Mouse (Mus musculus): Measurements from ENCODE around the gene Ttll5. TPM values are rescaled to one million over a fixed set of nuclear protein-coding genes. Genes with fewer than 3 reads are reported as not detected.
A peak's percentile ranks its signal among the peaks of the same experiment; 100 is the strongest.

Ttll5 gene
- total and polyA plus RNA-seq, 3 experiments: 17.9 to 59.1 (median 40.6) TPM

DNA sequence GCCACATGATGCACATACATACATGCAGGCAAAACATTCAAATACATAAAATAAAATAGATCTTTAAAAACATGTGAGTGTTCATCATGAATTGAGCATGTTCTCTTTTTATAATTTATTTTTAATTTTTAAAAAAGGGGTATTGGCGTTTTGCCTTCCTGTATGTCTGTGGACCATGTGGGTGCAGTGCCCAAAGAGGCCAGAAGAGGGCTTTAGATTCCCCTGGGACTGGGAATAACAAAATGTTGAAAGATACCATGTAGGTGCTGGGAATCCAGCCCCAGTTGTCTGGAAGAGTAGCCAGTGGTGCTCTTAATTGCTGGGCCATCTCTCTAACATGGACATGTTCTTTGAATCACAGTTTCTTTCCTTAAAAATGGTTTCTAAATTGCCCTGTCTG, 127.4 kb downstream of the Ttll5 start:
- Histone ChIP-seq H3K36me3 (replicated peaks) (peaks cover 87% of the 10 kb centered on the region), H3K4me3 (ENCODE audit: low read depth, low read length) (no peak overlapping the region), H3K4me1 (ENCODE audit: insufficient read depth, low read depth, low read length) (no peaks in the 10 kb centered on the region), H3K27me3 (ENCODE audit: insufficient read depth, low read length) (no peaks in the 10 kb centered on the region), H3K9me3 (replicated peaks) (no peaks in the 10 kb centered on the region)
- ATAC-seq (ENCODE audit: extremely low read depth, insufficient number of reproducible peaks, low FRiP score, poor library complexity, severe bottlenecking) (no peak), DNase-seq (ENCODE audit: low spot score) (no peak)
- TF ChIP-seq CTCF (IDR thresholded peaks at IDR 0.05; ENCODE audit: low read depth, low read length) (peak; percentile 37; the same call in 1 of the 2 replicates), GATA1 (IDR thresholded peaks at IDR 0.05; ENCODE audit: borderline replicate concordance, low read length) (no peak)

- no peaks in the 10 kb centered on the region for H3K27me3 ChIP-seq (ENCODE audit: insufficient read depth, low read length)
- DNase-seq (ENCODE audit: low spot score): no peak
- ATAC-seq (ENCODE audit: extremely low read depth, insufficient number of reproducible peaks, low FRiP score, poor library complexity, severe bottlenecking): no peak
- no peak for TF ChIP-seq CTCF (IDR thresholded peaks at IDR 0.05; ENCODE audit: low read depth, low read length)
- no peak for TF ChIP-seq TAL1 (conservative IDR thresholded peaks at IDR 0.05; ENCODE audit: low read depth, low read length)
- no peak for TF ChIP-seq GATA2 (IDR thresholded peaks at IDR 0.05; ENCODE audit: borderline replicate concordance, low read depth, low read length)
- no peak for TF ChIP-seq GATA1 (IDR thresholded peaks at IDR 0.05; ENCODE audit: borderline replicate concordance, low read length)
- TF ChIP-seq POLR2AphosphoS5 (IDR thresholded peaks at IDR 0.05; ENCODE audit: insufficient replicate concordance, low read depth, low read length): no peak
- peaks cover 86% of the 10 kb centered on the region for H3K36me3 ChIP-seq (replicated peaks)
- no peaks in the 10 kb centered on the region for H3K4me1 ChIP-seq (ENCODE audit: insufficient read depth, low read depth, low read length)
- no peaks in the 10 kb centered on the region for H3K9me3 ChIP-seq (replicated peaks)
- H3K4me3 ChIP-seq (ENCODE audit: low read depth, low read length): no peak overlapping the region
Observed at GRCm38 (mm10) chr12:85952349-85952748, 127.9 kb downstream of the Ttll5 start.

GRCm38 (mm10) chr12:85954167-85954566, 129.7 kb downstream of the Ttll5 start:
- Histone ChIP-seq H3K36me3 (replicated peaks) (peaks cover 89% of the 10 kb centered on the region), H3K4me3 (ENCODE audit: low read depth, low read length) (no peak overlapping the region), H3K9me3 (replicated peaks) (no peaks in the 10 kb centered on the region), H3K27me3 (ENCODE audit: insufficient read depth, low read length) (no peaks in the 10 kb centered on the region), H3K4me1 (ENCODE audit: insufficient read depth, low read depth, low read length) (no peaks in the 10 kb centered on the region)
- DNase-seq (ENCODE audit: low spot score) (no peak), ATAC-seq (ENCODE audit: extremely low read depth, insufficient number of reproducible peaks, low FRiP score, poor library complexity, severe bottlenecking) (no peak)
- no peak for TF ChIP-seq GATA1 (IDR thresholded peaks at IDR 0.05; ENCODE audit: borderline replicate concordance, low read length)
- TF ChIP-seq POLR2AphosphoS5 (IDR thresholded peaks at IDR 0.05; ENCODE audit: insufficient replicate concordance, low read depth, low read length): no peak
- TF ChIP-seq GATA2 (IDR thresholded peaks at IDR 0.05; ENCODE audit: borderline replicate concordance, low read depth, low read length): no peak
- no peak for TF ChIP-seq CTCF (IDR thresholded peaks at IDR 0.05; ENCODE audit: low read depth, low read length)
- TF ChIP-seq TAL1 (conservative IDR thresholded peaks at IDR 0.05; ENCODE audit: low read depth, low read length): no peak

- DNase-seq (ENCODE audit: low spot score) (no peak), ATAC-seq (ENCODE audit: extremely low read depth, insufficient number of reproducible peaks, low FRiP score, poor library complexity, severe bottlenecking) (no peak)
- no peaks in the 10 kb centered on the region for H3K27me3 ChIP-seq (ENCODE audit: insufficient read depth, low read length)
- no peaks in the 10 kb centered on the region for H3K9me3 ChIP-seq (replicated peaks)
- no peak overlapping the region for H3K4me3 ChIP-seq (ENCODE audit: low read depth, low read length)
- H3K36me3 ChIP-seq (replicated peaks): peaks cover 87% of the 10 kb centered on the region
- no peak for TF ChIP-seq GATA2 (IDR thresholded peaks at IDR 0.05; ENCODE audit: borderline replicate concordance, low read depth, low read length)
- no peak for TF ChIP-seq GATA1 (IDR thresholded peaks at IDR 0.05; ENCODE audit: borderline replicate concordance, low read length)
- TF ChIP-seq TAL1 (conservative IDR thresholded peaks at IDR 0.05; ENCODE audit: low read depth, low read length): no peak
- no peak for TF ChIP-seq CTCF (IDR thresholded peaks at IDR 0.05; ENCODE audit: low read depth, low read length)
- no peak for TF ChIP-seq POLR2AphosphoS5 (IDR thresholded peaks at IDR 0.05; ENCODE audit: insufficient replicate concordance, low read depth, low read length)
- H3K4me1 ChIP-seq (ENCODE audit: insufficient read depth, low read depth, low read length): no peaks in the 10 kb centered on the region
Observed at GRCm38 (mm10) chr12:85955062-85955461, 130.6 kb downstream of the Ttll5 start.

DNA sequence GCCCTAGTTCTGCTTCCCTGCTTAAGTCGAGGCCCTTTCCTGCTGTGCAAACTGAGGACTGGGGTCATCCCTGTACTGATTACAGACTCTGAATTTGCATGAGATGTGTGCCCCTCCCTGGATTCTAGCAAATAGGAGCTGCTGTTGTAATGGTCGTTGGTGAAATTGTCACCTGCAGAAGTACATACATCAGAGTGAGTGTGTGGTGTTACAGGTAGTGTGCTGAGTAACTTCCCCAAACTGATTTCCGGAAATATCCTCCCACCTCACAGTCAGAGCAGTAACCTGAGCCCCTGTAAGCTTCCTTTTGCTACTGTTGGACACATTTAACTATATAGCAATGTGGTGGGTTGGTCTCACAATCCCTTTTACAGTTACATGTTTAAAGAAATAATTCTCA, 131.2 kb downstream of the Ttll5 start:
- ATAC-seq (ENCODE audit: extremely low read depth, insufficient number of reproducible peaks, low FRiP score, poor library complexity, severe bottlenecking): no peak
- TF ChIP-seq TAL1 (conservative IDR thresholded peaks at IDR 0.05; ENCODE audit: low read depth, low read length) (no peak), GATA1 (IDR thresholded peaks at IDR 0.05; ENCODE audit: borderline replicate concordance, low read length) (no peak), CTCF (IDR thresholded peaks at IDR 0.05; ENCODE audit: low read depth, low read length) (no peak), GATA2 (IDR thresholded peaks at IDR 0.05; ENCODE audit: borderline replicate concordance, low read depth, low read length) (no peak), POLR2AphosphoS5 (IDR thresholded peaks at IDR 0.05; ENCODE audit: insufficient replicate concordance, low read depth, low read length) (no peak)
- H3K36me3 ChIP-seq (replicated peaks): peaks cover 87% of the 10 kb centered on the region

DNA sequence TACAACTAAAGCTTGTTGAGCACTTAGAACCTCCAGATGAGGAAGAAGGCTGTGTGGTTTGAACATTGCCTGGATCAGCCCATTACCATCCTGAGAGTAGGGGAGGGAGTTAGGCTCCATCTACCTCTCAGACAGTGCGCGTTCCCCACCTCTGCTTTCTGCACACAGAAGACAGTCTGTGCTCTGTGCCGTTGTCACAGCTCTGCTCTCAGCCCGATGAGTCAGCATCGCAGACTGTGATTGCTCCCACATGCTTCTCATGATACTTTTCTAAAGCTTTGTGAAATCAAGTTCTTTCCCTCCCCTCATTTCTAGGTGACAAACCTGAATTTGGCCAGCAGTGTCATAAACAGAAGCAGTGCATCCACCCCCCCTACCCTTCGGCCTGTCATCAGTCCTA, 131.8 kb downstream of the Ttll5 start:
- H3K36me3 ChIP-seq (replicated peaks): peaks cover 85% of the 10 kb centered on the region
- ATAC-seq (ENCODE audit: extremely low read depth, insufficient number of reproducible peaks, low FRiP score, poor library complexity, severe bottlenecking) (no peak), DNase-seq (ENCODE audit: low spot score) (no peak)
- no peaks in the 10 kb centered on the region for H3K4me1 ChIP-seq (ENCODE audit: insufficient read depth, low read depth, low read length)
- TF ChIP-seq CTCF (IDR thresholded peaks at IDR 0.05; ENCODE audit: low read depth, low read length): no peak
- no peak for TF ChIP-seq GATA1 (IDR thresholded peaks at IDR 0.05; ENCODE audit: borderline replicate concordance, low read length)
- TF ChIP-seq GATA2 (IDR thresholded peaks at IDR 0.05; ENCODE audit: borderline replicate concordance, low read depth, low read length): no peak
- no peak for TF ChIP-seq POLR2AphosphoS5 (IDR thresholded peaks at IDR 0.05; ENCODE audit: insufficient replicate concordance, low read depth, low read length)
- TF ChIP-seq TAL1 (conservative IDR thresholded peaks at IDR 0.05; ENCODE audit: low read depth, low read length): no peak
- H3K9me3 ChIP-seq (replicated peaks): no peaks in the 10 kb centered on the region
- no peaks in the 10 kb centered on the region for H3K27me3 ChIP-seq (ENCODE audit: insufficient read depth, low read length)
- no peak overlapping the region for H3K4me3 ChIP-seq (ENCODE audit: low read depth, low read length)

More for the DNA sequence above, 131.2 kb downstream of the Ttll5 start:
- Histone ChIP-seq H3K9me3 (replicated peaks) (no peaks in the 10 kb centered on the region), H3K27me3 (ENCODE audit: insufficient read depth, low read length) (no peaks in the 10 kb centered on the region), H3K4me1 (ENCODE audit: insufficient read depth, low read depth, low read length) (no peaks in the 10 kb centered on the region), H3K4me3 (ENCODE audit: low read depth, low read length) (no peak overlapping the region)
- no peak for DNase-seq (ENCODE audit: low spot score)

GRCm38 (mm10) chr12:85958460-85958859, 134.0 kb downstream of the Ttll5 start:
- no peak overlapping the region for H3K4me3 ChIP-seq (ENCODE audit: low read depth, low read length)
- no peaks in the 10 kb centered on the region for H3K27me3 ChIP-seq (ENCODE audit: insufficient read depth, low read length)
- H3K9me3 ChIP-seq (replicated peaks): no peaks in the 10 kb centered on the region
- no peak for DNase-seq (ENCODE audit: low spot score)
- peaks cover 79% of the 10 kb centered on the region for H3K36me3 ChIP-seq (replicated peaks)
- no peak for ATAC-seq (ENCODE audit: extremely low read depth, insufficient number of reproducible peaks, low FRiP score, poor library complexity, severe bottlenecking)
- H3K4me1 ChIP-seq (ENCODE audit: insufficient read depth, low read depth, low read length): no peaks in the 10 kb centered on the region
- TF ChIP-seq POLR2AphosphoS5 (IDR thresholded peaks at IDR 0.05; ENCODE audit: insufficient replicate concordance, low read depth, low read length) (no peak), TAL1 (conservative IDR thresholded peaks at IDR 0.05; ENCODE audit: low read depth, low read length) (no peak), GATA2 (IDR thresholded peaks at IDR 0.05; ENCODE audit: borderline replicate concordance, low read depth, low read length) (no peak), GATA1 (IDR thresholded peaks at IDR 0.05; ENCODE audit: borderline replicate concordance, low read length) (no peak), CTCF (IDR thresholded peaks at IDR 0.05; ENCODE audit: low read depth, low read length) (no peak)
